8 mouse cellular contexts compared by ENCODE assay signal in genomic region chr5:21787186-21788105, GRCm38 (mm10). TPM values are rescaled to one million over a fixed set of nuclear protein-coding genes. Genes with fewer than 3 reads are reported as not detected.
DNase-seq lines count a peak whose midpoint lies in the region; ATAC-seq and TF ChIP-seq lines count a peak whose summit lies in the region.

No protein-coding gene starts in this region.

- no peaks in the 10 kb centered on the region for H3K27me3 ChIP-seq in C2C12 (ENCODE audit: control insufficient read depth, insufficient read depth, insufficient read length)
- H3K27me3 ChIP-seq in forebrain, embryonic 14.5 days (replicated peaks; ENCODE audit: control insufficient read depth, insufficient read depth, low read length), result no peaks in the 10 kb centered on the region
- H3K27me3 ChIP-seq in liver, embryonic 13.5 days, result no peaks in the 10 kb centered on the region

- no peak for DNase-seq in gastrocnemius, adult 2 months
- no peak for DNase-seq in gastrocnemius, adult 18-20 months (ENCODE audit: low spot score)
- DNase-seq in forebrain, embryonic 14.5 days (ENCODE audit: low spot score), result no peak
- no peak for DNase-seq in liver, embryonic 13.5 days
- no peak for DNase-seq in right cerebral cortex, postnatal 36 days (ENCODE audit: low spot score in 2 of 2)
- no peak for DNase-seq in embryo, embryonic 9.5 days (ENCODE audit: extremely low spot score)
- no peak for DNase-seq in left cerebral cortex, postnatal 14 days (ENCODE audit: low spot score in 2 of 2)

- H3K9me3 ChIP-seq in forebrain, embryonic 14.5 days (replicated peaks; ENCODE audit: control insufficient read depth, low read length), result no peaks in the 10 kb centered on the region
- H3K9me3 ChIP-seq in liver, embryonic 13.5 days (replicated peaks), result no peaks in the 10 kb centered on the region

- peak overlapping the region; percentile 95 for H3ac ChIP-seq in C2C12 (ENCODE audit: control insufficient read depth, insufficient read length, low read depth)

- H3K36me3 ChIP-seq in C2C12 (ENCODE audit: control insufficient read depth, insufficient read depth), result peaks cover 26% of the 10 kb centered on the region
- H3K36me3 ChIP-seq in forebrain, embryonic 14.5 days (ENCODE audit: control insufficient read depth, insufficient read depth, low read length), result peaks cover 11% of the 10 kb centered on the region
- H3K36me3 ChIP-seq in liver, embryonic 13.5 days, result peaks cover 37% of the 10 kb centered on the region

- peaks cover 85% of the 10 kb centered on the region for H3K79me2 ChIP-seq in C2C12 (ENCODE audit: control insufficient read depth, insufficient read depth)

- peak overlapping the region; percentile 91 for H3K27ac ChIP-seq in gastrocnemius, adult 2 months
- H3K27ac ChIP-seq in forebrain, embryonic 14.5 days (ENCODE audit: low read depth, low read length), result 0 out of 2 replicates have a peak overlapping the region, but pooled peaks have one; percentile 10
- H3K27ac ChIP-seq in liver, embryonic 13.5 days, result peak overlapping the region; percentile 90

- ATAC-seq in forebrain, embryonic 14.5 days, result no peak
- ATAC-seq in liver, embryonic 13.5 days (ENCODE audit: low read depth), result no peak

- intact Hi-C loops in gastrocnemius, adult 2 months (cut with DNase I), result loop anchor here (2.0 kb wide), 1 partner anchor 51 kb away; the partner anchor contains the start of gene Pmpcb
- intact Hi-C loops in left cerebral cortex, postnatal 14 days (cut with DNase I), result loop anchor here (10.0 kb wide), 1 partner anchor 727 kb away; no protein-coding TSS in a partner anchor

- peaks cover 76% of the 10 kb centered on the region for H3K79me3 ChIP-seq in C2C12 (ENCODE audit: low read depth)

- H3K4me2 ChIP-seq in forebrain, embryonic 14.5 days (ENCODE audit: low read length), result peak overlapping the region; percentile 84
- H3K4me2 ChIP-seq in liver, embryonic 13.5 days, result peak overlapping the region; percentile 76

- 39% methylated on average over 11 of the region's 11 CpGs for WGBS in forebrain, embryonic 14.5 days
- WGBS in liver, embryonic 13.5 days (ENCODE audit: insufficient replicate concordance), result 24% methylated on average over 11 of the region's 11 CpGs

- peak overlapping the region; percentile 83 for H3K9ac ChIP-seq in forebrain, embryonic 14.5 days (ENCODE audit: low read length)
- peak overlapping the region; percentile 93 for H3K9ac ChIP-seq in liver, embryonic 13.5 days

- peak overlapping the region; percentile 84 for H3K4me3 ChIP-seq in gastrocnemius, adult 2 months
- H3K4me3 ChIP-seq in C2C12 (ENCODE audit: insufficient read depth, poor library complexity, severe bottlenecking), result peak overlapping the region; percentile 69
- H3K4me3 ChIP-seq in forebrain, embryonic 14.5 days (ENCODE audit: low read depth, low read length), result peak overlapping the region; percentile 82
- peak overlapping the region; percentile 81 for H3K4me3 ChIP-seq in liver, embryonic 13.5 days (replicated peaks)

- no peak for TF ChIP-seq CTCF in gastrocnemius, adult 2 months (IDR thresholded peaks at IDR 0.05)
- TF ChIP-seq CTCF in C2C12 (IDR thresholded peaks at IDR 0.05; ENCODE audit: control insufficient read depth, insufficient read depth, insufficient read length), result no peak

- H3K4me1 ChIP-seq in forebrain, embryonic 14.5 days (ENCODE audit: control insufficient read depth, insufficient read depth, low read length), result peaks cover 20% of the 10 kb centered on the region
- H3K4me1 ChIP-seq in liver, embryonic 13.5 days (replicated peaks), result peaks cover 37% of the 10 kb centered on the region

TF ChIP-seq in C2C12, 6 proteins besides CTCF, POLR2A, EP300 and RAD21:
- TF ChIP-seq CEBPB (IDR thresholded peaks at IDR 0.05; ENCODE audit: low read depth) (no peak), MYOD1 (IDR thresholded peaks at IDR 0.05; ENCODE audit: control insufficient read depth, insufficient read length, low read depth) (no peak), FOSL1 (IDR thresholded peaks at IDR 0.05; ENCODE audit: insufficient read depth, low read length, poor library complexity, severe bottlenecking) (no peak), MYOG (IDR thresholded peaks at IDR 0.05; ENCODE audit: control insufficient read depth, extremely low read depth, insufficient read length) (no peak), USF1 (IDR thresholded peaks at IDR 0.05; ENCODE audit: low read depth) (no peak), MAX (IDR thresholded peaks at IDR 0.05) (no peak)
TF ChIP-seq in C2C12: peak in this region for 0.

RNA-seq across cellular contexts. Expression of gene Psmc2, which starts 2.4 kb away (rescaled TPM):
- 100 to 1,000 TPM; 111 to 127 TPM for total RNA-seq in gastrocnemius, adult 2 months (2021)
- total RNA-seq in gastrocnemius, adult 18-20 months (2021), result 100 to 1,000 TPM; 115 to 125 TPM
- polyA plus RNA-seq in C2C12 (2012; fragmentation: generic; extraction: Trizol), result 141 TPM
- polyA plus RNA-seq in forebrain, embryonic 14.5 days (2014; fragmentation: Nextera tagmentation; extraction: Ambion mirVana), result 206 and 211 TPM in 2 replicates
- 183 and 200 TPM in 2 replicates for polyA plus RNA-seq in liver, embryonic 13.5 days (2015; fragmentation: Nextera tagmentation; extraction: Ambion mirVana)
- total RNA-seq in left cerebral cortex, postnatal 14 days (2021), result 100 to 1,000 TPM; 115 to 121 TPM

RNA-seq across cellular contexts. Expression of gene Dnajc2, which starts 2.4 kb away (rescaled TPM):
- total RNA-seq in gastrocnemius, adult 2 months (2021), result 10 to 100 TPM; 21.4 to 24.7 TPM
- 10 to 100 TPM; 24.2 to 25.0 TPM for total RNA-seq in gastrocnemius, adult 18-20 months (2021)
- polyA plus RNA-seq in C2C12 (2012; fragmentation: generic; extraction: Trizol), result 22.3 TPM
- polyA plus RNA-seq in forebrain, embryonic 14.5 days (2014; fragmentation: Nextera tagmentation; extraction: Ambion mirVana), result 66.8 and 70.4 TPM in 2 replicates
- 56.8 and 63.1 TPM in 2 replicates for polyA plus RNA-seq in liver, embryonic 13.5 days (2015; fragmentation: Nextera tagmentation; extraction: Ambion mirVana)
- total RNA-seq in left cerebral cortex, postnatal 14 days (2021), result 10 to 100 TPM; 33.7 to 34.6 TPM

RNA-seq across cellular contexts. Expression of gene Pmpcb, which starts 50.5 kb away (rescaled TPM):
- total RNA-seq in gastrocnemius, adult 2 months (2021), result 100 to 1,000 TPM in 1 of 2 experiments, 10 to 100 TPM in 1; 90.8 to 122 TPM
- total RNA-seq in gastrocnemius, adult 18-20 months (2021), result 100 to 1,000 TPM; 101 to 113 TPM
- 92.8 TPM for polyA plus RNA-seq in C2C12 (2012; fragmentation: generic; extraction: Trizol)
- polyA plus RNA-seq in forebrain, embryonic 14.5 days (2014; fragmentation: Nextera tagmentation; extraction: Ambion mirVana), result 104 and 106 TPM in 2 replicates
- polyA plus RNA-seq in liver, embryonic 13.5 days (2015; fragmentation: Nextera tagmentation; extraction: Ambion mirVana), result 51.5 and 58.1 TPM in 2 replicates
- 10 to 100 TPM; 68.6 to 69.7 TPM for total RNA-seq in left cerebral cortex, postnatal 14 days (2021)

Comparison
In these comparisons a context has a peak if more than half of its experiments do, and no peak if none do; other contexts are left out.
1. H3K27ac ChIP-seq: peak in every context shown above with its lines; median percentile 91 in gastrocnemius, adult 2 months; 90 in liver, embryonic 13.5 days; 10 in forebrain, embryonic 14.5 days.